Mouse (Mus musculus) intestine, embryonic 14.5 days (tissue): ENCODE measurements around the gene Nrf1. TPM values are rescaled to one million over a fixed set of nuclear protein-coding genes. Genes with fewer than 3 reads are reported as not detected.

ENCODE experiments used
- ATAC-seq: fragments of 200-750 bp; cut with Nextera tagmentation; replicated peaks from 2 replicates; pipeline ENCODE4 v1.8.0; 2017; ENCODE audit warnings: low read depth, moderate number of reproducible peaks, moderate TSS enrichment, moderate library complexity; ENCODE audit not compliant: low FRiP score, low TSS enrichment
- DNase-seq: peaks from one replicate; pipeline ENCODE4 v3.0.0-alpha.2; 2018; ENCODE audit warnings: low spot score
- H3K27ac ChIP-seq: fragments of 300-500 bp; sonication (generic); 2 replicates; pipeline ENCODE4 v1.5.1; 2014; ENCODE audit warnings: low read depth, mild to moderate bottlenecking, control low read depth
- H3K27me3 ChIP-seq: fragments of 300-500 bp; sonication (generic); replicated peaks from 2 replicates; pipeline ENCODE4 v1.6.1; 2014; ENCODE audit warnings: low read length, control low read depth; ENCODE audit not compliant: control insufficient read depth, insufficient read depth
- H3K36me3 ChIP-seq: fragments of 300-500 bp; sonication (generic); 2 replicates; pipeline ENCODE4 v1.6.1; 2014; ENCODE audit warnings: low read length, control low read depth; ENCODE audit not compliant: control insufficient read depth, insufficient read depth
- H3K4me1 ChIP-seq: fragments of 300-500 bp; sonication (generic); replicated peaks from 2 replicates; pipeline ENCODE4 v1.6.1; 2014; ENCODE audit warnings: low read length, control low read depth, mixed read lengths; ENCODE audit not compliant: control insufficient read depth, insufficient read depth
- H3K4me2 ChIP-seq: fragments of 300-500 bp; sonication (generic); 2 replicates; pipeline ENCODE4 v1.6.1; 2014; ENCODE audit warnings: low read length
- H3K4me3 ChIP-seq: fragments of 300-500 bp; sonication (generic); 2 replicates; pipeline ENCODE4 v1.5.1; 2014; ENCODE audit warnings: low read depth, low read length, control low read depth, mixed read lengths
- H3K9ac ChIP-seq: fragments of 300-500 bp; sonication (generic); 2 replicates; pipeline ENCODE4 v1.6.1; 2014; ENCODE audit warnings: mild to moderate bottlenecking, low read length
- H3K9me3 ChIP-seq: fragments of 300-500 bp; sonication (generic); 2 replicates; pipeline ENCODE4 v1.6.1; 2016; ENCODE audit warnings: low read length, control low read depth; ENCODE audit not compliant: control insufficient read depth
- WGBS: fragments of 180-500 bp; shearing (Covaris S2); extraction: QIAGEN DNeasy Blood & Tissue Kit; methylation state at CpG from one replicate; pipeline ENCODE4 v1.1.7; 2014; 5-methylcytosine and 5-hydroxymethylcytosine counted together
- polyA plus RNA-seq: library from polyadenylated mRNA; unstranded; fragments of >200 nt; fragmentation: Nextera tagmentation; extraction: Ambion mirVana; gene quantifications from 2 replicates; pipeline ENCODE4 v1.2.1, GENCODE M21; 2014

The Nrf1 gene
- polyA plus RNA-seq, 1 experiment from 2014 or later = 54.0 TPM

DNA sequence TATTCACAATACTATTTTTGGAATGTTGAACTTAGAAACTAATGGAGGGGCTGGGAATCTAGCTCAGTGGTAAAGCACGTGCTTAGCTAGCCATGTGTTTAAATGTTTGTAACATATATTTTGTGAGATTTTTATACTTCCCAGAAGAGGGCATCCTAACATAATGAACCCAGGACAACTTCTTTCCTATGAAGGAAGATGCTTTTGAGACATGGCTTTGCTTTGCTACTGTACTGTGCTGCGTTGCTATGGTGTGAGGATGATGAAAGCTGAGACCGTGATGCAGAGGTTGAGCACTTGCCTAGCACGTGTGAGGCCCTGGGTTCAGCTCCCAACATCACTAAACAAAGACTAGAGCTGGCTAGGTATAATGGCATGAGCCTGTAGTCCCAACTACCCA lies 43.4 kb downstream of the Nrf1 start:
- DNase-seq (no peak), ATAC-seq (no peak)
- Histone ChIP-seq H3K4me2 (no peak overlapping the region), H3K36me3 (peaks cover 58% of the 10 kb centered on the region), H3K27ac (no peak overlapping the region), H3K9ac (no peak overlapping the region), H3K27me3 (no peaks in the 10 kb centered on the region), H3K4me1 (no peaks in the 10 kb centered on the region), H3K4me3 (no peak overlapping the region), H3K9me3 (no peaks in the 10 kb centered on the region)
- WGBS = 77% methylated on average over 4 of the region's 4 CpGs

DNA sequence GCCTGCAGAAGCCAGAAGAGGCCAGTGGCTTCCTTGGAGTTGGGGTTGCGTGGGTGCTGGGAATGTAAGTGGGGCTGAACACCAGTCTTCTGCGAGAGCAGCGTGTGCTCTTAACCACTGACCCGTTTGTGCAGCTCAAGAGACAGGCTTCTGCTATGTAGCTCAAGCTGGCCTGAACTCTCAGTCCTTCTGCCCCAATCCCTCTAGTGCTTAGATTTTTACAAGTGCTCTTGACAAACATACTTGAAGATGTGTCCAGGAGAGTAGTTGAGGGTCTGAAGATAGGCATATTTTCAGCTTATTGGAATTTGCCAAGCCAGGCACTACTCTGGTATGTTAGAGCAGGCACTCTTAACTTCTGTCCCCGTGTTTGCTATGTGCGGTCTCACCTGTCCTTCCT lies 45.0 kb downstream of the Nrf1 start:
- peaks cover 72% of the 10 kb centered on the region for H3K36me3 ChIP-seq
- H3K4me1 ChIP-seq = no peaks in the 10 kb centered on the region
- no peak overlapping the region for H3K4me3 ChIP-seq
- no peak overlapping the region for H3K9ac ChIP-seq
- no peak for DNase-seq
- no peak for ATAC-seq
- no peak overlapping the region for H3K4me2 ChIP-seq
- 95% methylated on average over 6 of the region's 6 CpGs for WGBS
- no peaks in the 10 kb centered on the region for H3K9me3 ChIP-seq
- no peak overlapping the region for H3K27ac ChIP-seq
- H3K27me3 ChIP-seq = no peaks in the 10 kb centered on the region

DNA sequence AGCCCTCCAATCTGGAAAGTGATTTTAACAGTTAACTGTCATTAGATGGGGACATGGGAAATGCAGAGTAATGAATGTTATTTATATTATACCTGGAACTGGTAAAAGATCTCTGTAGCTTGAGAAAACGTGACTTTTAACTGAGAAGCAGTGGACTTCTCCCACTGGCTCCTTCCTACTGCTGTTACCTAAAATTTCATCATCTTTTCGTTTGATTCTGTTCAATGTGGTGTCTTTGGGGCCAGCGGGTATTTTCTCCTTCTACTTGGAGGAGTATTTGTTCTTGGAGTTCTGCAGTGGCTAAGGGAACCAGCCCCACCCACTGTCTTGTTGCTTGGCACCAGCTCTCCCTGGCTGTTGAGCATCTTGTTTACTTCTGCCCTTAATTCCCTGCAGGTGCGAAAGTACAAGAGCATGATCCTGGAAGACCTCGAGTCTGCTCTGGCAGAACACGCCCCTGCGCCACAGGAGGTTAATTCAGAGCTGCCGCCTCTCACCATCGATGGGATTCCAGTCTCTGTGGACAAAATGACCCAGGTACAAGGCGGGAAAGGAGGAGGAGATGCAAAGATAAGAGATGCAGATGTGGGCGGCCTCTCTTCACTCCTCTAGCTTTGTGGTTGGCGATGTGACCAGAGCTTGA lies 54.1 kb downstream of the Nrf1 start:
- Histone ChIP-seq H3K27me3 (no peaks in the 10 kb centered on the region), H3K4me3 (no peak overlapping the region), H3K36me3 (peaks cover 86% of the 10 kb centered on the region), H3K9ac (no peak overlapping the region), H3K9me3 (no peaks in the 10 kb centered on the region), H3K4me2 (no peak overlapping the region), H3K4me1 (no peaks in the 10 kb centered on the region), H3K27ac (no peak overlapping the region)
- DNase-seq (no peak), ATAC-seq (no peak)
- 77% methylated on average over 12 of the region's 12 CpGs for WGBS

DNA sequence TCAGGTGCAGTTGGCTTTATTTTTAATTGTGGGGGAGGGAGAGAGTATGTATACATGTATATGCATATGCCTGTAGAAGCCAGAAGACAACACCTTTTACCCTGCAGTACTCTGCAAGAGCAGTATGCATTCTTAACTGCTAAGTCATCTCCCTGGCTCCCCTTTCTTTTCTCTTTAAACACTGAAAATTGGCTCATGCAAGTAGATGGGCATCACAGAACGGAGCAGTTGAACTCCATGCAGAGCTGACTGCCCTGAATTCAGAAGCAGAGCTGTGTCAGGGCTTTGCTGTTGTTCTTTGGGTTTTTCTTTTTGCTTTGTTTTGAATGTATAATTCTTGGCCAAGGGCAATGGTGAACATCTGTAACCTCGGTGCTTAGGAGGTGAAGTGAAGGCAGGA lies 58.3 kb downstream of the Nrf1 start:
- H3K9ac ChIP-seq = no peak overlapping the region
- no peak overlapping the region for H3K27ac ChIP-seq
- no peak overlapping the region for H3K4me3 ChIP-seq
- DNase-seq (no peak), ATAC-seq (no peak)
- WGBS = 94% methylated on average over 2 of the region's 2 CpGs
- H3K4me2 ChIP-seq = no peak overlapping the region
- peaks cover 82% of the 10 kb centered on the region for H3K36me3 ChIP-seq
- H3K9me3 ChIP-seq = no peaks in the 10 kb centered on the region
- no peaks in the 10 kb centered on the region for H3K27me3 ChIP-seq
- H3K4me1 ChIP-seq = no peaks in the 10 kb centered on the region

DNA sequence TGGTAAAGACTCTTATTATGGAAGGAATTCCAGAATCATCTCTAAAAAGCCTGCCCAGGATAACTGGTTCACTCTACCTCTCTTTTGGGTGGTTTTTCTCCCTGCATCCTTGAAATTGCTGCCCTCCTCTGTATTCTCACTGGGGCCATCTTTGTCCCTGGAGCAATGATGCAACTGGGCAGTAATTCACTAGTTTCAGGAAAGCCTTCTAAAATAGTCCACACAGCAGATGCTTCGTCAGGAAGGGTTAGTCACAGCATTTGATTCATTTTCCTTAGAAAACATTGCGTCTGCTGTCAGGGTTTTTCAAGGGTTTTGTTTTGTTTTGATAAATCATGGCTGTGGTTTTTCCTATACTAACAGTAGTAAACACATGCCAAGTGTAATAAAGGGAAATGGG lies 59.7 kb downstream of the Nrf1 start:
- DNase-seq (no peak), ATAC-seq (no peak)
- Histone ChIP-seq H3K4me1 (no peaks in the 10 kb centered on the region), H3K36me3 (peaks cover 81% of the 10 kb centered on the region), H3K4me2 (no peak overlapping the region), H3K9ac (no peak overlapping the region), H3K9me3 (peaks cover 3% of the 10 kb centered on the region; the same call in 1 of the 2 replicates), H3K4me3 (no peak overlapping the region), H3K27ac (no peak overlapping the region), H3K27me3 (no peaks in the 10 kb centered on the region)
- WGBS = 64% methylated on average over 2 of the region's 2 CpGs

DNA sequence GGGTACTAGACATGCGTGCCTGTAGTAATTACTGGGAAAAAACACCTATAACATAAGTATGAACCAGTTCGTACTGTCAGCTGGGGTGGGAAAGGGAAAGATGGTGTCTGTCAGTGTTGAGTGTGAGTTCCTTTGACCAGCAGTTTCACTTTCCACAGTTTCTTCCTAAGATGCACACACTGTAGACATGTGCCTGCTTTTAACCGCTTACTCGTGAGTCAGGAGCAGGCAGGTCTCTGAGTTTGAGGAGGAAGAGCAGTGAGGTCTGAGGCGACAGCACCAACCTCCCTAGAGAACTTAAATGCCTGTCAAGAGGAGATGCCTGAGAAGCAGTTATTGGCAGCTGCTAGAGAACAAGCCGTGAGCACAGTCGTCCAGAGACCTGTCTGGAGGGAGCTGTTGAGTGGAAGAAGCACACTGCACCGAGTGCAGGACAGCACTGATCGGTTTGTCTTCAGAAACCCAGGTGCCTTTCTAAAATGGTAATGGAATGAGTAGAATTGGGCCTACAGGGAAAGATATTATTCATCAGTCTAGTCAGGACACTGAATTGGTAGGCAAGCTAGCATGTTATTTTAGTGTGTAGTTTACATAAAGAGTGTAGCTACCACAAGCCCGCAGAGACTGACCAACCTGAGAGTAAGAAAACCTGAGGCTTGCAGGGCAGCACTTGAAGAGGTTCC lies 62.2 kb downstream of the Nrf1 start:
- ATAC-seq (no peak), DNase-seq (no peak)
- WGBS = 92% methylated on average over 10 of the region's 10 CpGs
- Histone ChIP-seq H3K4me2 (no peak overlapping the region), H3K9me3 (peaks cover 3% of the 10 kb centered on the region; the same call in 1 of the 2 replicates), H3K27ac (no peak overlapping the region), H3K4me1 (no peaks in the 10 kb centered on the region), H3K36me3 (peaks cover 76% of the 10 kb centered on the region), H3K9ac (no peak overlapping the region), H3K27me3 (no peaks in the 10 kb centered on the region), H3K4me3 (no peak overlapping the region)

DNA sequence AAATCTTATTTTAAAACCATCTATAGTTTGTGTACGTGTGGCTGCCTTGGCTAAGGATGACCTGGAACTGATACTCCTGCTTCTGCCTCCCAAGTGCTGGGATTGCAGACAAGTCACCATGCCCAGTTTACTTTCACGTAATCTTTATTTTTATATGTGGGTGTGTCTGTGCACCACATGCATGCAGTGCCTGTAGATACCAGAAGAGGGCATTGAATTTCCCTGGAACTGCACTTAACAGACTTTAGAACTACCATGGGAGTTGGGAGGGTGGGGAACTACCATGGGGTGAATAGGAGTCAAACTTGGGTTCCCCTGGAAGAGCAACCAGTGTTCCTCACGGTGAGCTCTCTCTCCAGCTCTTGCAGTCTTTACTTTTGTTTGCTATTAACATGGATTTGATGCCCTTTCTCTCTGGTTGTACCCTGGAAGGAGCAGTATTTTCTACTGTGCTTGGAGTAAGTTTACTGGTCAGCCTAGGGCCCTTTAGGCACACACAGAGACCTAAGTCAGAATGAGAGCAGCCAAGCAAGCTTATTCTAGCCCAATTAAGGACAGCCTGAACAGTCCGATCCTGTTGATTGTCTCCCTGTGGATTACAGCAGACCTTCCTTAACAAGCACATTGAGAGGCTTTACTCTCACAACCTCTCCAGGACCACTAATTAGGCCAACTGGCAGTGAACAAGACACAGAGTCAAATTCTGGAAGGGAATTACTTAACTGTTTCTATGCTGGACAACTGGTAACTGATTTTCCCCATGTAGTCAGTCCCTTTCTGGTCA lies 64.8 kb downstream of the Nrf1 start:
- WGBS = 91% methylated on average over 4 of the region's 4 CpGs
- ATAC-seq (no peak), DNase-seq (no peak)
- Histone ChIP-seq H3K36me3 (peaks cover 76% of the 10 kb centered on the region), H3K9ac (no peak overlapping the region), H3K4me3 (no peak overlapping the region), H3K4me1 (no peaks in the 10 kb centered on the region), H3K4me2 (no peak overlapping the region), H3K9me3 (peaks cover 3% of the 10 kb centered on the region; the same call in 1 of the 2 replicates), H3K27me3 (no peaks in the 10 kb centered on the region), H3K27ac (no peak overlapping the region)

DNA sequence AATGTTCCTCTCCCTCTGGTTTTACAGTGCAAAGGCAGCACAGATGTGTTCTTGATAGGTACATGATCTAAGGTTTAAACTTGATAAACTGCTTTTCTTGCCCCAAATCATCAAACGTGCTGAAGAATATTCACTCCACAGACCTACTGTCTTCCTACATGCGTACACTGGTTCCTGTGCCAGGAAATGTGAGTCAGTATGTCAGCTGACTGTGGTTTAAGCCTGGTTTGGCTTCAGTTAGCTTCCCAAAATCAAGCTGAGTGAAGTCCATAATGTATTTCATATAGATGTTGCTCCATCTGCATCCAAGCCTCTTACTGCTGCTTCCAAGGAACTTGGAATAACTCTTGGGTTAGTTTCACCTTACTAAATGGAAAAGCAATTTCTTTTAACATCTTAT lies 66.3 kb downstream of the Nrf1 start:
- Histone ChIP-seq H3K27me3 (no peaks in the 10 kb centered on the region), H3K9me3 (peaks cover 3% of the 10 kb centered on the region; the same call in 1 of the 2 replicates), H3K9ac (no peak overlapping the region), H3K27ac (no peak overlapping the region), H3K36me3 (peaks cover 84% of the 10 kb centered on the region), H3K4me1 (no peaks in the 10 kb centered on the region), H3K4me3 (no peak overlapping the region), H3K4me2 (no peak overlapping the region)
- whole genome bisulfite sequencing = 85% methylated on average over 2 of the region's 2 CpGs
- ATAC-seq = no peak
- DNase-seq = no peak
